Mouse (Mus musculus) spleen, postnatal 36 days (tissue): ENCODE measurements around the gene Coro7.
"Not testable (repeated sequence)": the region's sequence is repeated elsewhere in the genome, so short reads cannot be mapped to it uniquely, and the experiment has no call there.

Experiments used
- DNase-seq, 2 experiments: peaks; one replicate each; pipeline ENCODE4 v3.0.0; 2022; ENCODE audit warnings: low spot score in 2 of 2, mixed read lengths in 1 of 2

The Coro7 gene

DNA sequence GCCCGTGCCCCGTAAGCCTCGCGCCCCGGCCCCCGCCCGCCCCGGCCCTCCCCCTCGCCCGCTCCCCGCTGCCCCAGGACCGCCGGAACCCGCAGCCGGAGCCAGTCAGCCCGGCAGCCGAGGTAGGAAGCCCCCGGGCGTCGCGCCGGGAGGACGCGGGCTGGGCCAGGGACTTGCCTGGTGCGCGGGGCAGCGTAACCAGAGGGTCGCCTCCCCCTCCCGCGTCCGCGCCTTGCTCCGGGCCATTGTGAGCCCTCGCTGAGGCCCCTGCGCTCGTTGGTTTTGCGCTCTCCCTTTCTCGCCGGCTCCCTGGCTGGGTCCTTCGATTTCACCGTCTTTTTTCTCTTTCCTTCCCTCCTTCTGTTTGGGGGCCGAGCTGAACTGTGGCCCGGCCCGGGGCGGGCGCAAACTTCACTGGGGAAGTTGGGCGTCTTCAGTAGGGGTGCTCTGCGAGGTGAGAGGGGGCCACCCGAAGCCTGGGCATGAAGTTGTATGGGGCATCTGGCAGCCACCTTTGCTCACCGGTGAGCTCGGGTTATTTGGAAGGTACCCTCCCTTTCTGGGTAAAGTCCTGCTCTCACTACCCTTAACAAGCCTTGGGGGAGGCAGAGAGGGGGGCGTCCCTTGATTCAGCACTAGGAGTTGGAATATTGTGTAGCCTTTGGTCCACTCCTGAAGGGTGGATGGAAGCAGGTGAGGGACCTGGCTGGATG is 84.6 kb downstream of the Coro7 start:
- DNase-seq: no peak

- no peak for DNase-seq
Measured at GRCm38 (mm10) chr16:4593971-4594813, 85.4 kb downstream of the Coro7 start, which contains the start of gene Glis2. Glis2 (plus strand) TSS chr16:4594713.

GRCm38 (mm10) chr16:4592909-4593875 is 86.4 kb downstream of the Coro7 start:
- peak; percentile 43 to 45 for DNase-seq

DNA sequence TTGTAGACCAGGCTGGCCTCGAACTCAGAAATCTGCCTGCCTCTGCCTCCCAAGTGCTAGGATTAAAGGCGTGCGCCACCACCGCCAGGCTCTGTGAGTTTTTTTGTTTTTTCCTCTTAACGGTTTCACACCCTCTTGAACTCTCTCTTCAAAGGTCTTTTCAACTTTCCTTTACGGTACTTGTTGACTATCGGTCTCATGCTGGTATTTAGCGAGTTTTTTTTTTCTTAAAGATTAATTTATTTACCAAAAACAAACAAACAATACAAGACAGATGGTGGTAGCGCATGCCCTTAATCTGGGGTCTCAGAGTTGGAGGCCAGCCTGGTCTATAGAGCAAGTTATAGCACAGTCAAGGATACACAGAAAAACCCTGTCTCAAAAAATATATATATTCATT is 89.3 kb downstream of the Coro7 start:
- DNase-seq: no peak

- DNase-seq: no peak
Measured at GRCm38 (mm10) chr16:4587516-4588210, 91.9 kb downstream of the Coro7 start.

GRCm38 (mm10) chr16:4586531-4587123 is 93.0 kb downstream of the Coro7 start:
- DNase-seq: peak; percentile 97

DNA sequence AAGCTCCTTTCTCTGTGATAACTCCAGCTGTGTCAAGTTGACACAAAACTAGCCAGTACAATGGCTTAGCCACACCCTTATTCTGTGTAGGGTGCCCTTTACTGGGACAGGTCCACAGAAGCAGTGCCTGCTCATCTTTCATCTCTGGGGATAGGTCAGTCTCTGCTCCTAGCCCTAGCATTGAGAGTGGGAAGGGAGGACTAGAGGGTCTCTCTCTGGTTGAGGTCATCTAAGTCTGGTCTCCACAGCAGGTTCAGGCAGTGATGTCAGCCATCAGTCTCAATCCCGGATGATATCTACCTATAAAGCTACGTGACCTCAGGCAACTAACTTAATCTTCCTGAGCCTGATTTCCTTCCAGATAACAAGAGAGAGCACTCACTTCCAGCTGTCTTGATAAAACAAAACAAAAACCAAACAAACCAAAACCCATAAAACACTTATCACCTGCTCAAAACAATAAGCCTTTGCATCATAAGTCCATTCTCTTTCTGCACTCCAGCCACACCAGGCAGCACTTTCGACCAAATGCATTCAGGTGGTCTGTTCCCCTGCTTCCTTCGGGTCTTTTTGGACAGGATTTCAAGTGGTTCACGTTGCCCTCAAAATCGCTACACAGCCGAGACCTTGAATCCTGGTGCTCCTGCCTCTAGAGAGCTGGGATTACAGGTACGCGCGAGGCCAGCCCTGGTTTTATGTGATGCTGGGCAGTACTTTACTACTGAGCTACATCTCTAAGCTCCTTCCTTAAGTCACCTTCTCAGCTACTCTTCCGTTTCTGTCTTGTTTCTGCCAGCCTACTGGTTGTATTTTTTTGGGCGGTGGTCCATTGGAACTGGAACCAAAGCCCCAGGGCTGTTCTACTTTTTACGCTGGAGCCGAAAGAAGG is 93.7 kb downstream of the Coro7 start:
- DNase-seq: no peak

- DNase-seq: no peak
Measured at GRCm38 (mm10) chr16:4584438-4584837, 95.1 kb downstream of the Coro7 start.

DNA sequence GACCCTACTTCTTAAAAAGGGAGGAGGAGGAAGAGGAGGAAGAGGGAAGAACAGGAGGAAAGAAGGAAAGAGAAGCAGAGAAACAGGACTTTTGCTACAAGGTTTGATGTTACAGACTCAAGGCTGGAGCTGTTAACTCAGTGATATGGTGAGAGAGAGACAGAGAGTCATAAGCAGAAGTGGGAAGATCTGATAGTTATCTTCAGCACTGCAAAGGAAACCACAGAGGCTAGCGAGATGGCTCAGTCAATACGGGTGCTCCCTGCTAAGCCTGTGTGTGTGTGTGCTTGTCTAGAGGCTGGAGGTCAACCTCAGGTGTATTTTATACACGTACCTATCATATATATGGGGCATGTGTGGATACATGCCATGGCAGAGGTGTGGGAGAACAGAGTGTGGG is 95.8 kb downstream of the Coro7 start:
- peak in 1 of 2 experiments; percentile 42 for DNase-seq

DNA sequence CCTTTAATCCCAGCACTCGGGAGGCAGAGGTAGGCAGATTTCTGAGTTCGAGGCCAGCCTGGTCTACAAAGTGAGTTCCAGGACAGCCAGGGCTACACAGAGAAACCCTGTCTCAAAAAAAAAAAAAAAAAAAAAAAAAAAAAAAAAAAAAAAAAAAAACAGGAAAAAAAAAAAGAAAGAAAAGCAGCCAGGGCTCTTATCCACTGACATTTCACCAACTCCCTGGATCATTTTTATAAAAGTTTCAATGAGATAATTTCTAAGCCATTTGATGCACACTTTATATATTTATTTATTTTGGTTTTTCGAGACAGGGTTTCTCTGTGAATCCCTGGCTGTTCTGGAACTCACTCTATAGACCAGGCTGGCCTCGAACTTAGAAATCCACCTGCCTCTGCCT is 98.4 kb downstream of the Coro7 start:
- DNase-seq: not testable (repeated sequence)

DNA sequence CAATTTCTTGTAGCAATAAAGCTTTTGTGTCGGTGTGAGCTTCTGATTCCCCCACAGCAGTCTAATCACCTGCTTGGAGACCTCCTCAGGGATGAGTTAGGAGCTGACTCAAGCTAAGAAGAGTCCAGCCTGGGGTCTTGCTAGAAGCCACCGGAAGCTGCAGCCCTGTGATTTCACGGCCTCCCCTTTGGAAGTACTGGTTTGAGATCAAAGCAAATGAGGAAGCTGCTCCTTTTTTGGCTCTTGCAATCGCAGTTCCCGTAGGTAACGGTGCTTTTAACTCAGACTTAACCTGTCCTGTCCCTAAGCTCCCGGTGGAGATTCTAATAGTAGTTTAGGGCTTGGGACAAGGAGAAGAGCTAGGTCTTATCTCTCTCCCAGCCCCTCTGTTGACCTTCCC is 100.9 kb downstream of the Coro7 start:
- no peak for DNase-seq

DNA sequence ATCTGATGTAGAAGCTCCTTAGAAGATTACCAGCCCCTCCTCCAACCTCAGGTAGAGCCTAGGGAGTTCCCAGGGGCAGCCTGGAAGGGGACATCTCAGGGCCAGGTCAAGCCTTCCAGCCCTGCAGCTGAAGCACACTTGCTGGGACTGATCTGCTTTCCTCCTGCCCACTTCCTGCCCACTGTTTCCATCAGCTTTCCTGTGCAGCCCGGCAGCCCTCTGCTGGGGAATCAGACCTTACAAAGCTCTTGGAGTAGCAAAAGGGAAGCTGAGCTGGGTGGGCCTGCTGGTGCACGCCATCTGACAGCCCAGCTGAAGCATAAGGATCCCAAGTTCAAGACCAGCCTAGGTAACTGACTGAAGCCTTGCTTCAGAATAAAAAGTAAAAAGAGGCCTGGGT is 102.7 kb downstream of the Coro7 start:
- DNase-seq: no peak
